Mouse (Mus musculus): ENCODE data around the gene Rasa4. TPM values are rescaled to one million over a fixed set of nuclear protein-coding genes. Genes with fewer than 3 reads are reported as not detected.
A peak's percentile ranks its signal among the peaks of the same experiment; 100 is the strongest.
"Not testable (repeated sequence)": the region's sequence is repeated elsewhere in the genome, so short reads cannot be mapped to it uniquely, and the experiment has no call there.

The Rasa4 gene
- total RNA-seq, 2 experiments from 2014 or later = 4.3 to 8.5 TPM

DNA sequence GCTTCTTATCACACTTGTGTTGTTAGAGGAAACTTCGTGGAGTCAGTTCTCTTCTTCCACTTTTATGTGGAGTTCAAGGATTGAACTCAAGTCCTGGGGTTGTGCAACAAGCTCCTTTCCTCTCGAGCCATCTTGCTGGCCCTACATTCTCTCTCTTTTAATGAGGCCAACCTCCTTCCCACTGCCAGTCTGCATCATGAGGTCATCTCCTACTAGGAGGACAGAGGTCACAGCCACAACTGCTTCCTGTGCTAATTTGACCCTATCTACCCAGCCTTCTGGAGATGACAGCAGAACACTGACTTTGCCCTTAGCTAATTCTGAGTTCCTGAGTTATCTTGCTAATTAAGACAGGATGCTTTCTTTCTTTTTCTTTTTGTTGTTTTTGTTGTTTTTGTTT, 24.8 kb downstream of the Rasa4 start:
- DNase-seq (ENCODE audit: low spot score in 2 of 2) = no peak

- DNase-seq (ENCODE audit: low spot score in 2 of 2) = no peak
These were observed 25.3 kb downstream of the Rasa4 start for GRCm38 (mm10) chr5:136109042-136109441.

GRCm38 (mm10) chr5:136113546-136113945, 29.8 kb downstream of the Rasa4 start:
- DNase-seq (ENCODE audit: low spot score in 2 of 2) = not testable (repeated sequence)

- peak; percentile 98 to 99 for DNase-seq (ENCODE audit: low spot score in 2 of 2)
These were observed 32.4 kb downstream of the Rasa4 start, which contains the start of gene Polr2j for GRCm38 (mm10) chr5:136115891-136116783. Polr2j (plus strand) TSS chr5:136116631.

DNA sequence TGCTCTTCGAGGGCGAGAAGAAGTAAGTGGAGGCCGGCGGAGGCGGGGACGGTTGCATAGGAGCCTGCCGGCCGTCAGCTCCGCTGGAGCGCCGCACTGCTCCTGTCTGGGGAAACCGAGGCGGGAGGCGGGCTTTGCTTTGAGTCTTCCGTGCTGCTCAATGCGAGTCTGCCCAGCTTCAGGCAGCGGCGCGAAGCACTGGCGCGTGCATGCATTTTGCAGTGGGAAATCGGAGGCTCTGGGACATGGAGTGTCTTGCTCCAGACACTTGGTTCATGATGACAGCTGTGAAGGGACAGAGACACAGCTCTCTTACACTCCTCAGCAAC, 33.0 kb downstream of the Rasa4 start:
- DNase-seq (ENCODE audit: low spot score in 2 of 2) = no peak

- DNase-seq (ENCODE audit: low spot score in 2 of 2) = no peak
These were observed 38.4 kb downstream of the Rasa4 start for GRCm38 (mm10) chr5:136122165-136122564.

DNA sequence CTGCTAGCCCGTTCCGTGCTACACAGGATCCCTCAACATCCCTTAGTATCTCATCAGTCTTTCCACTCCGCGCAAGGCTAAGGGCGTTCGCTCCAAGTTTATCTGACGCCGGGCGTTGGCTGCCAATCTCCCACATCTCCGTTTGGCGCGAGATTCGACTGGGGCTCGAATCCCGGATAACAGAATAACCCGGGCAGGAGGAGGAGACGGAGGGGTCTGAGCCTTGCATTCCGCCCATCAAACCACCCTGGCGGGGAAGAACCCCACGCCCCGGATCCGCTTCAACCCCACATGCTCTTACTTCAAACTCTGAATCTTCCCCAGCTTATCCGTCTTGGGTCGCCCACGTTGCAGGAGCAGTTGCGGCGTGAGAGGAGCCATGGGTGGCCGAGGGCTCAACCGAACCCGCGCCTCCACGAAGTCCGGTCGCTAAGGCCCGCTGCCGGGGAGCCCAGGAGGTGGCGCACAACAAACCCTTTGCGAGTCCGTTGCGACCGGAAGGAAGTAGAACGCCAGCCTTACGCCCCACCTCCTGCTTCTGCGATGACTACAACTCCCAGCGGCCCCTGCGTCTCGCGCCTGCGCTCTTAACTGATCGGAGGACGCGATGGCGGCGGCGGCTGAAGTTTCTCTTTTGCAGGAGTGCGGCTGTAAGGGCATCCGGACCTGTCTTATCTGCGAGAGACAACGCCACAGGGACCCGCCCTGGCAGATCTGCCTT, 52.0 kb downstream of the Rasa4 start, which contains the start of the genes Lrwd1 and Alkbh4:
Lrwd1 (minus strand) TSS at position 504 of the 721 bp plus-strand sequence.
Alkbh4 (plus strand) TSS at position 576 of the 721 bp plus-strand sequence.
- peak; percentile 96 to 97 for DNase-seq (ENCODE audit: low spot score in 2 of 2)

DNA sequence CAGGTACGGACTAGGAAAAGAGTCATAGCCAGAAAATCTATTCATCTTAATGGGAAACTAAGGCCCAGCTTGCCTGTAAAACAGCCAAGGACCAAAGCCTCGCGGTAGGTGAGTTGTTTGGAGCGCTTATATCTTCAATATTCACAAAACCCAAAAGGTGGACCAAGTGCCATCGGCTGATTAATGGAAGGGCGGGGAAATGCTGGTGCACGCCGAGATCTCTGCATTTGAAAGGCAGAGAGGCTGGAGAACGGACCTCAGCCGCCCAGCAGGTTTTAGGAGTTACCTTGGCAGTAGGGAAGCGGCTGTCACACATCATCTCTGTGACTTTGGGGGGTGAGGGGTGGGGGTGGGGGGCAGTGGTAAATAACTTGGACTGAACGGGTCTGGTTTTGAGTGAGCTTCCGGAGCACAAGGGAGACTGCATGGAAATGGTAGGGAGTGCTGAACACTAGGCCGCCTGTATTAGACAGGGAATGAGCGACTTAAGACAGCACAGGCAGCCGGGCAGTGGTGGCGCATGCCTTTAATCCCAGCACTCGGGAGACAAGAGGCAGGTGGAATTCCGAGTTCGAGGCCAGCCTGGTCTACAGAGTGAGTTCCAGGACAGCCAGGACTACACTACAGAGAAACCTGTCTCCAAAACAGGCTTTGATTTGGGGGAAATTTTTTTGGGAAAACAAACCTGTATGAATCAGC, 52.7 kb downstream of the Rasa4 start:
- DNase-seq (ENCODE audit: low spot score in 2 of 2) = no peak

DNA sequence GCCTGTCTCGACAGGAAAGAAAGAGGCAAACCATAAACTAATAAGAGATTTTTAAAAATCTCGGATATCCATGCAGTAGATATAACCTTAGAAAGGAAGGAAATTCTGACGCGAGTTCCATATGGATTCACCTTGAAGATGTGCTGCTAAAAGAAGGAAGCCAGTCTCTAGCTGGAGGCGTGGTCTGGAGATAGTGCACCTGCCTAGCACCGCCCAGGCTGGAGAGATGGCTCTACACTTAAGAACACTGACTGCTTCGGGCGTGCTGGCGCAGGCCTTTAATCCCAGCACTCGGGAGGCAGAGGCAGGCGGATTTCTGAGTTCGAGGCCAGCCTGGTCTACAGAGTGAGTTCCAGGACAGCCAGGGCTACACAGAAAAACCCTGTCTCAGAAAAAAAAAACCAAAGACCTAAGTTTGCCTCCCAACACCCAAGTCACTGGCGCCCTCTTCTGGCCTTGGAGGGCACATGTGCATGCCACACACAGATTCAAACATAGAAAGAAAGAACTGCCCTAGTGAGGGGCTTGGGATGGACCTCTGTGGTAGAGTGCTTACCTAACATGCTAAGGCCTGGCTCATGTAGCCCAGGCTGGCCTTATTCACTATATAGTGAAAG, 54.0 kb downstream of the Rasa4 start:
- DNase-seq (ENCODE audit: low spot score in 2 of 2) = peak in 1 of 2 experiments; percentile 58

DNA sequence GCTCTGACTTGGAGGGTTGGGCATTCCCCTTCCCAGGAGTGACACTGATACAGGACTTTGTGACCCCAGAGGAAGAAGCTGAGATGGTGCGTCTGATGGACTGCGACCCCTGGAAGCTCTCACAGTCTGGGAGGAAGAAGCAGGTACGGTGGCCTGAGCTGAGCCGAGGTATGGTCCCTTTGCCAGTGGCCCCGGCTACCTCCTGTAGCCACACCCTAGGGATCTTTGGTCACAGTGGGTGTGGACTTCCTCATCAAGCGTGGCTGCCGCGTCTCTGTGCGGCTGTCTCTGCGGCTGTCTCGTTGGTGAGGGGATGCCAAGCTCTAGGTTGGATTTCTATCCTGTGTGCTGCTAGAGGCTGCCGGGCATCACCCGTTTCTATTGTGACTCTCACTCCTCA, 55.7 kb downstream of the Rasa4 start:
- DNase-seq (ENCODE audit: low spot score in 2 of 2) = no peak

DNA sequence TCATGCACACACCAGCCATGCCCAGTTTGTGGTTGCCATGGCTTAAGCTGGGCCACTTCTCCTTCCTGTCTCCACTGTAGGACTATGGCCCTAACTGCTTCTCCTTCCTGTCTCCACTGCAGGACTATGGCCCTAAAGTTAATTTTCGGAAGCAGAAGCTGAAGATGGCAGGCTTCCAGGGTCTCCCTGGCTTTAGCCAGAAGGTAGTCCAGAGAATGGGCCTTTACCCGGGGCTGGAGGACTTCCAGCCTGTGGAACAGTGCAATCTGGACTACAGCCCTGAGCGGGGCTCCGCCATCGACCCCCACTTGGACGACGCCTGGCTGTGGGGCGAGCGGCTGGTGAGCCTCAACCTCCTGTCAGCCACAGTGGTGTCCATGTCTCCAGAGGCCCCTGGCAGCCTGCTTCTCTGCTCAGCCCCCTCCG, 56.4 kb downstream of the Rasa4 start:
- DNase-seq (ENCODE audit: low spot score in 2 of 2) = peak; percentile 47 to 57

DNA sequence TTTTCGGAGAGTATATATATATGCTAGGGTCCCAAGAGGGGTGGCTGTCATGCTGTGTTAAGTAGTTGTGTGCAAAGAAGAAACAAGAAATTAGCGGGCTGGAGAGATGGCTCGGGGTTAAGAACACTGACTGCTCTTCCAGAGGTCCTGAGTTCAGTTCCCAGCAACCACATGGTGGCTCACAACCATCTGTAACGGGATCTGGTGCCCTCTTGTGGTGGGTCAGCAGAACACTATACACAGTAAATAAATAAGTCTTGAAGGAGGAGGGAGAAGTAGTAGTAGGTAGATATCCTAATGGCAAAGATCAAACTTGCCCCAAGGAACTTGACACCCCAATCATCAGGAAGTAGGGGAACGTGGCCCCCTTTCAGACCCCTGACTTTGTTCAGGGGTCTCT, 59.0 kb downstream of the Rasa4 start:
- DNase-seq (ENCODE audit: low spot score in 2 of 2) = no peak

DNA sequence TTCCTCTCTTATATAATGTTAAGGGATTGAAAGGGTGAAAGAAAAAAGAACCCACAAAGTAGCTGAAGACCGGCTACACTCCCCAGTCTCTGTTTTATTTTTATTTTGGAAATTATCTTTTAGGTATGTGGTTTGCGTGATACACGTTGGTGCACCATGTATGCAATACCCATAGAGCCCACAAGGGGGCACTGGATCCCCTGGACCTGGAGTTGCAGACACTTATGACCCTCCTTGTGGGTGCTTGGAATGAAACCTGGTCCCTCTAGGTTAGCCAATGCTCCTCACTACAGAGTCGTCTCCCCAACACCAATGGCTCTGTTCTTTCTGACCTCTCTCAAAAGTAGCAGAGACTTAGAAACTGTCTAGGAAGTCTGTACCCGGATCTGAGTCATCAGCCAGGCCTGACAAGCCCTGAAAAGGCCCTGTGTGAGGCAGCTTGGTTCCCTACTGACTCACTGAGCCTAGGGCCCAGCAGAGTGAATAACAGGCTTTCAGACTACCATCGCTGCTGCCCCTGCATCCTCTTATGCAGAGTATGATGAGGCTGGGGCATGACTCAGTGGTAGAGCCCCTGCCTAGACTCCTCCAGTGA, 59.5 kb downstream of the Rasa4 start:
- DNase-seq (ENCODE audit: low spot score in 2 of 2) = no peak

DNA sequence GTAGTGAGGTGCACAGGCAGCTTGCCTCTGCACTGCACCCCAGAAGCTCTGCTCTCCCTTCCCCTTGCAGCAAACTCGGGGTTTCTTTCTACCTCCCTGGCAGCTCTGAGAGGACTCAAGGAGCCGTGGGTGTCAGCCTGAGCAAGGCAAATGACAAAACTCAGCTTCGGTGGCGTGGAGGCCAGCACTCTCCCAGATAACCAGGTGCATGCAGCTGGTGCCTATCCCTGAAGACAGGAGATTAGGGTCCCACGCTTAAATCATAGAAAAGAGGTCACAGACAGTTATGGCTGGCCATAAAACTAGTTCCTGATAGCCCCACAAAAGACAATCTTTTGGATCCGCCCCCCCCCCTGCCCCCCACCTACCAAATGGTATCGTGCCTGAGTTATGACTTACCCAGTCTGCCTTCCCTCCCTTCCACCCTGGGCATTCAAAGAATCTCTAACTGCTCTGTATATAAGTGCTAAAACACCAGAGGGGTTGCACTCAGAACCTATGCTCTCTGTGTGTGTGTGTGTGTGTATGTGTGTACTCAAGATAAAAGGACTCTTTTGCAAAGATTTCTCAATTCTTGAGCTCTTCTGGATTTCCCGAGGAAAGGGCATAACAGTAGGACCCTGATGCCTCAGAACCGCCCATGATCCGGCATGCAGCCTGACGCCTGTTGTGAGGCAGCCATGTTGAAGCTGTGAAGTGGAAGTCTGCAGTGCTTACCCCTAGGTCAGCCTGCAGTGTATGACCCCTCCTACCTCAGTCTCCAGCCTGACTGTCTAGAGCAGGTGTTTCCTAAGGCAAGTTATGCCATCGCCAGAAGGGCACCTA, 61.1 kb downstream of the Rasa4 start:
- no peak for DNase-seq (ENCODE audit: low spot score in 2 of 2)

DNA sequence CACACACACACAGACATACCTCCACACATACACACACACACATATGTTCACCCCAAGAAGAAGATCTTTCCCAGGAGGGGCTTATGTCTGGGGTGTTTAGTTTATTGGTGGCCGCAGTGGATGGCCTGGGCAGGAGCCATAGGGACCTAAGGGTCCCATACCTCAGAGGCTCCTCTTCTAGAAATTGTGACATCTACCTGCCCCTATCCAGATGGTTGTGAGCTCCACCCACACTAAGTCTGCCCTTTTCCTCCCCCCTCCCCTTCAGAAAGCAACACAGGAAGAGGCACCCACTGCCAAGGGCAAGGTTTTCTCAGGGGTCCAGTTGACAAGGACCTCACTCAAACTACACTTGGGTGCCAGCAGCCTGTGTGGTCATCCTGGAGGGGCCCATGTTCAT, 63.2 kb downstream of the Rasa4 start:
- DNase-seq (ENCODE audit: low spot score in 2 of 2) = no peak

GRCm38 (mm10) chr5:136147704-136148103, 64.0 kb downstream of the Rasa4 start:
- DNase-seq (ENCODE audit: low spot score in 2 of 2) = no peak

- DNase-seq (ENCODE audit: low spot score in 2 of 2) = not testable (repeated sequence)
These were observed 65.4 kb downstream of the Rasa4 start for GRCm38 (mm10) chr5:136149134-136149576.

- no peak for DNase-seq (ENCODE audit: low spot score in 2 of 2)
These were observed 68.6 kb downstream of the Rasa4 start for GRCm38 (mm10) chr5:136152365-136152764.

DNA sequence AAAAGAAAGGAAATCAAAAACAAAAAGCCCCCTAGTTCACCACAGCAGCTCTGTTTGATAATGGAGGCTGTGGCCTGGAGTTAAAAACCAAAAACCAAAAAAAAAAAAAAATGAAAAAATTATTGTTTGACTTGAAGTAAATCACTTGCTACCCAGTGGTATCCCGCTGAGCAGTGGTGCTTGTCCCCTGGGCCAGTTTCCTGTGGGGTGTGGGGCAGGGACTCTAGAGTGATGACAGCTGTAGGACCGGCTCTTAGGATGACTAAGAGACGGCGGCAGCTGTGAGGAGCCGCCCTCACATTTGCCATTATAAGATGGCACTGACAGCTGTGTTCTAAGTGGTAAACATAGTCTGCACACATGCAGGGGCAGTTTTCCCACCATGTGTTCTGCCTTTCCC, 71.7 kb downstream of the Rasa4 start:
- no peak for DNase-seq (ENCODE audit: low spot score in 2 of 2)

DNA sequence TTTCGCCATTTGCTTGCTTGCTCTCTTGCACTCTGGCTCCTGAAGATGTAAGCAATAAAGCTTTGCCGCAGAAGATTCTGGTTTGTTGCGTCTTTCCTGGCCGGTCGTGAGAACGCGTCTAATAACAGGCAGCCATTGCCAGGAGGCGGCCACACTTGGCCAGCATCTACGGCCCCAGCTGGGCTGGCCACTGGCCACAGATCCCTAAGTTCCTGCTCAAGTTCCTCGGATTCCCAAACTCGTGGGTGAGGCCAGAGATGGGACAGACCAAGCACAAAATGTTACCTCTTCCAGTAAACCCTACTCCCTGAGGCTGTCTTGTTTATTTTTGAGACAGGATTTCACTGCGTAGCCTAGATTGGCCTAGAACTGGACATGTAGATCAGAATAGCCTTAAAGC, 76.4 kb downstream of the Rasa4 start:
- DNase-seq (ENCODE audit: low spot score in 2 of 2) = not testable (repeated sequence)
